Comparison of ENCODE assay signal across 22 mouse cellular contexts in genomic region chr15:31096206-31096605, GRCm38 (mm10).
A peak's percentile ranks its signal among the peaks of the same experiment; 100 is the strongest.
DNase-seq lines count a peak whose midpoint lies in the region; ATAC-seq lines count a peak whose summit lies in the region.
"Had no signal": no experiment of that assay in that cellular context is flagged by ENCODE, and none has a peak within 500 bp of the region (broad histone marks: within the 10 kb centered on the region; RNA-seq: fewer than 3 reads in every experiment).

No protein-coding gene starts in this region.

- H3K4me2 ChIP-seq in midbrain, embryonic 11.5 days = no peak overlapping the region

- WGBS in midbrain, embryonic 11.5 days = 90% methylated on average over 7 of the region's 7 CpGs

- H3K4me1 ChIP-seq in midbrain, embryonic 11.5 days (ENCODE audit: control insufficient read depth, insufficient read depth, low read length) = no peaks in the 10 kb centered on the region

- H3K36me3 ChIP-seq in midbrain, embryonic 11.5 days (ENCODE audit: control insufficient read depth, insufficient read depth, low read length) = no peaks in the 10 kb centered on the region
- H3K36me3 ChIP-seq: G1E had no signal

- no peak for DNase-seq in frontal cortex, postnatal 25 days (ENCODE audit: low spot score in 2 of 2)
- peak; percentile 37 for DNase-seq in right cerebral cortex, adult 18-20 months
- no peak for DNase-seq in right cerebral cortex, postnatal 10 days (ENCODE audit: low spot score in 2 of 2)
- peak; percentile 64 for DNase-seq in brain, adult 2 months (ENCODE audit: low read depth, low spot score)
- no peak for DNase-seq in midbrain, embryonic 11.5 days (ENCODE audit: low spot score, missing footprints)
- DNase-seq: adrenal gland, adult 2 months; adrenal gland, adult 8-10 months; adrenal gland, postnatal 10 days; adrenal gland, postnatal 14 days; adrenal gland, postnatal 25 days; adrenal gland, postnatal 36 days; B cell, adult 2 months; cerebellum, adult 11 months; cerebellum, adult 11-12 months; cerebellum, adult 18-20 months; cerebellum, adult 2 months had no signal

- peak; percentile 21; the same call in 1 of the 2 replicates for ATAC-seq in frontal cortex, adult (ENCODE audit: low TSS enrichment)
- no peak for ATAC-seq in midbrain, embryonic 11.5 days (ENCODE audit: low FRiP score)
- ATAC-seq: activated CD4-positive, CD25-positive, alpha-beta regulatory T cell, adult 4 months; CD4-positive, CD25-positive, alpha-beta regulatory T cell, adult 4 months; Patski had no signal

- H3K9ac ChIP-seq in midbrain, embryonic 11.5 days (ENCODE audit: low read length) = no peak overlapping the region

- H3K4me3 ChIP-seq in midbrain, embryonic 11.5 days (ENCODE audit: low read depth, low read length) = no peak overlapping the region

- no peaks in the 10 kb centered on the region for H3K27me3 ChIP-seq in midbrain, embryonic 11.5 days (ENCODE audit: control insufficient read depth, insufficient read depth, low read length)
- H3K27me3 ChIP-seq: CH12.LX, Patski had no signal

- H3K27ac ChIP-seq in midbrain, embryonic 11.5 days (ENCODE audit: low read depth, low read length) = no peak overlapping the region

- H3K9me3 ChIP-seq in midbrain, embryonic 11.5 days (ENCODE audit: control insufficient read depth, low read length) = no peaks in the 10 kb centered on the region
- H3K9me3 ChIP-seq: G1E had no signal

Comparison
In these comparisons a context has a peak if more than half of its experiments do, and no peak if none do; other contexts are left out.
1. DNase-seq: peak in right cerebral cortex, adult 18-20 months (single experiment) and brain, adult 2 months (single experiment); none in frontal cortex, postnatal 25 days (0 of 2), right cerebral cortex, postnatal 10 days (0 of 2) and midbrain, embryonic 11.5 days (single experiment).